Mouse (Mus musculus): ENCODE data around the gene Olfr483. TPM values are rescaled to one million over a fixed set of nuclear protein-coding genes. Genes with fewer than 3 reads are reported as not detected.

Gene Olfr483
- polyA plus RNA-seq (2014; fragmentation: Nextera tagmentation; extraction: Ambion mirVana), result not detected in 2 replicates

GRCm38 (mm10) chr7:108100549-108100948 lies at the start of gene Olfr483:
Olfr483 (plus strand) TSS chr7:108100849.
- Histone ChIP-seq H3K9ac (ENCODE audit: low read length) (no peak within 1 kb of the TSS), H3K4me3 (ENCODE audit: control insufficient read depth in 1 of 2, insufficient read depth in 1 of 2, low read depth in 1 of 2, low read length in 2 of 2) (no peak within 1 kb of the TSS), H3K27me3 (ENCODE audit: control insufficient read depth, insufficient read depth, low read length) (no peaks in the 10 kb centered on the region), H3K4me1 (ENCODE audit: control insufficient read depth in 2 of 2, insufficient read depth in 2 of 2, low read length in 2 of 2) (no peaks in the 10 kb centered on the region), H3K27ac (replicated peaks in 1 of 2; ENCODE audit: control insufficient read depth in 1 of 2, insufficient read depth in 1 of 2, low read depth in 2 of 2, low read length in 2 of 2) (no peak within 1 kb of the TSS), H3K36me3 (ENCODE audit: control insufficient read depth, insufficient read depth, low read length) (no peaks in the 10 kb centered on the region), H3K4me2 (ENCODE audit: low read length) (no peak within 1 kb of the TSS), H3K9me3 (ENCODE audit: control insufficient read depth, low read length) (no peaks in the 10 kb centered on the region)
- 72% methylated on average over 1 of the region's 1 CpGs for WGBS
- no peak for ATAC-seq (ENCODE audit: insufficient number of reproducible peaks, insufficient read depth, low FRiP score, low read depth)

DNA sequence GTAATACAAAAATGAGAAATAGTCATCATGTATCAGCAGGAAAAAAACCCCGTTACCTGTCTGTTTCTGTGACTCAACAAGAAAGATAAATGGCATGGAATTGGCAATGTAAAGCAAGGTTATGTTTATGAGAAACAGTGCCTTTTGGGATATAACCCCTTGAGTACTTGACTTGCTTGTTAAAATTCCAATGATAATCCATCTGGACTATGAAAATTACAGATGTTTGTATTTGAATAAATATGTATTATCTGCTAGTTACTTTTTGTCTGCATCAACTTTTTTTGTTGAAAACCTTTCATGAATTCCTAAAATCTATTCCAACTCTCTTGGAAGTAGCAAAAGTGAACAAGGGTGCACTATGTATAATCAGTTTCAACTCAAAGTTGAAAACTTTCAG lies 33.4 kb upstream of the Olfr483 start, which contains the start of gene Olfr480:
Olfr480 (minus strand) TSS at position 101 of the 400 bp plus-strand sequence.
- Histone ChIP-seq H3K9me3 (ENCODE audit: control insufficient read depth, low read length) (no peaks in the 10 kb centered on the region), H3K36me3 (ENCODE audit: control insufficient read depth, insufficient read depth, low read length) (no peaks in the 10 kb centered on the region), H3K4me1 (ENCODE audit: control insufficient read depth in 2 of 2, insufficient read depth in 2 of 2, low read length in 2 of 2) (no peaks in the 10 kb centered on the region), H3K27me3 (ENCODE audit: control insufficient read depth, insufficient read depth, low read length) (no peaks in the 10 kb centered on the region), H3K4me2 (ENCODE audit: low read length) (no peak within 1 kb of the TSS), H3K9ac (ENCODE audit: low read length) (no peak within 1 kb of the TSS), H3K4me3 (ENCODE audit: control insufficient read depth in 1 of 2, insufficient read depth in 1 of 2, low read depth in 1 of 2, low read length in 2 of 2) (no peak within 1 kb of the TSS), H3K27ac (replicated peaks in 1 of 2; ENCODE audit: control insufficient read depth in 1 of 2, insufficient read depth in 1 of 2, low read depth in 2 of 2, low read length in 2 of 2) (no peak within 1 kb of the TSS)
- no peak for ATAC-seq (ENCODE audit: insufficient number of reproducible peaks, insufficient read depth, low FRiP score, low read depth)
- 76% methylated on average over 1 of the region's 1 CpGs for WGBS

DNA sequence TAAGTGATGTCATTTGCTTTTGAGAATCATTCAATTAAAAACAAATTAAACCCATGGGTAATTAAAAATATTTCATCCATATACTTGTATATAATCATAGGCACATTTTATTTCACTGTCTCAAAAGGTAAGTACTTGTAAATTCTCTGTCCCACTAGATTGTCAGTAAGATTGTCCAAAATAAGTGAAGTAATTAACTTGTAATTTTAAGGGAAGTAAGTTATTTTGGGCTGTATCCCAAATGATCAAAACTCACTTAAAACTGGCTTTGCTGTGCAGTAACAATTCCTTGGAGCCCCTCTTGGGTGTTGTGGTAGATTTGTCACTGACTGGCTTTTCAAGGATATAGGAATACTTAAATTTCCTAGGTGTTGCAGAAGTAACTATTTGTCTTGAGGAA lies 21.1 kb upstream of the Olfr483 start, which contains the start of gene Olfr481:
Olfr481 (plus strand) TSS at position 301 of the 400 bp plus-strand sequence.
- no peaks in the 10 kb centered on the region for H3K27me3 ChIP-seq (ENCODE audit: control insufficient read depth, insufficient read depth, low read length)
- H3K36me3 ChIP-seq (ENCODE audit: control insufficient read depth, insufficient read depth, low read length), result no peaks in the 10 kb centered on the region
- no peak within 1 kb of the TSS for H3K27ac ChIP-seq (replicated peaks in 1 of 2; ENCODE audit: control insufficient read depth in 1 of 2, insufficient read depth in 1 of 2, low read depth in 2 of 2, low read length in 2 of 2)
- H3K9me3 ChIP-seq (ENCODE audit: control insufficient read depth, low read length), result no peaks in the 10 kb centered on the region
- no peak for ATAC-seq (ENCODE audit: insufficient number of reproducible peaks, insufficient read depth, low FRiP score, low read depth)
- H3K4me2 ChIP-seq (ENCODE audit: low read length), result no peak within 1 kb of the TSS
- no peaks in the 10 kb centered on the region for H3K4me1 ChIP-seq (ENCODE audit: control insufficient read depth in 2 of 2, insufficient read depth in 2 of 2, low read length in 2 of 2)
- H3K9ac ChIP-seq (ENCODE audit: low read length), result no peak within 1 kb of the TSS
- H3K4me3 ChIP-seq (ENCODE audit: control insufficient read depth in 1 of 2, insufficient read depth in 1 of 2, low read depth in 1 of 2, low read length in 2 of 2), result no peak within 1 kb of the TSS

DNA sequence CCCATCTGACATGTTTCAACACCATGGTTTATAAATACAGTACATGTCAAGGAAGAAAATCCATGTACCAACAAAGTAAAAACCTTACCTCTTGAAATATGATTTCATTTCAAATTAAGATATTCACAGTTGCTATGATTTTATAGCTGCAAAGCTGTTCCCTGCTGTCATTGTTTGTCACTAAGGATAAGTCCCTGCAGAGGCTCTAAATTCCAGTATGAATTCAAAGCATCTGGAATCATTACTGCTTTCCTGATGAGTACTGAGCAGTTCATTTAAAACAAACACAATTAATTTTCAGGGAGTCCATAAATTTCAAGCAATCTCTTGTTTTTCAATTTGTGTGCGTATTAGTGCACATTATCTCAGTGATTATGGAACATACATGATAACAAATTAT lies 3.2 kb upstream of the Olfr483 start, which contains the start of gene Olfr482:
Olfr482 (minus strand) TSS at position 101 of the 400 bp plus-strand sequence.
- Histone ChIP-seq H3K4me1 (ENCODE audit: control insufficient read depth in 2 of 2, insufficient read depth in 2 of 2, low read length in 2 of 2) (no peaks in the 10 kb centered on the region), H3K4me2 (ENCODE audit: low read length) (no peak within 1 kb of the TSS), H3K27me3 (ENCODE audit: control insufficient read depth, insufficient read depth, low read length) (no peaks in the 10 kb centered on the region), H3K9me3 (ENCODE audit: control insufficient read depth, low read length) (no peaks in the 10 kb centered on the region), H3K36me3 (ENCODE audit: control insufficient read depth, insufficient read depth, low read length) (no peaks in the 10 kb centered on the region), H3K27ac (replicated peaks in 1 of 2; ENCODE audit: control insufficient read depth in 1 of 2, insufficient read depth in 1 of 2, low read depth in 2 of 2, low read length in 2 of 2) (no peak within 1 kb of the TSS), H3K9ac (ENCODE audit: low read length) (no peak within 1 kb of the TSS), H3K4me3 (ENCODE audit: control insufficient read depth in 1 of 2, insufficient read depth in 1 of 2, low read depth in 1 of 2, low read length in 2 of 2) (no peak within 1 kb of the TSS)
- 60% methylated on average over 1 of the region's 1 CpGs for WGBS
- ATAC-seq (ENCODE audit: insufficient number of reproducible peaks, insufficient read depth, low FRiP score, low read depth), result no peak

DNA sequence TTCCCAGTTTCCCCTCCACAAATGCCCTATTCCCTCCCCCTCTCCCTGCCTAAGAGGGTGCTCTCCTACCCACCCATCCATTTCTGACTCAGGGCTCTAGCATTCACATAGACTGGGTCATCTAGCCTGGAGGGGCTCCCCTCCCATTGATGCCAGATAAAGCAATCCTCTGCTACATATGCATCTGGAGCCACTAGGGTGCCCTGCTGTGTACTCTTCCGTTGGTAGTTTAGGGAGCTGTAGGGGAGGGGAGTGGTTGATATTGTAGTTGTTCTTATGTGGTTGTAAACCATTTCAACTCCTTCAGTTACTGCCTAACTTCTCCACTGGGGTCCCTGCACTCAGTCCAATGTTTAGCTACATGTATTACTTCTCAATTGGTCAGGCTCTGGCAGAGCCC lies 20.0 kb downstream of the Olfr483 start:
- Histone ChIP-seq H3K4me2 (ENCODE audit: low read length) (no peak overlapping the region), H3K36me3 (ENCODE audit: control insufficient read depth, insufficient read depth, low read length) (no peaks in the 10 kb centered on the region), H3K27me3 (ENCODE audit: control insufficient read depth, insufficient read depth, low read length) (no peaks in the 10 kb centered on the region), H3K9me3 (ENCODE audit: control insufficient read depth, low read length) (no peaks in the 10 kb centered on the region), H3K4me3 (ENCODE audit: control insufficient read depth in 1 of 2, insufficient read depth in 1 of 2, low read depth in 1 of 2, low read length in 2 of 2) (no peak overlapping the region), H3K27ac (replicated peaks in 1 of 2; ENCODE audit: control insufficient read depth in 1 of 2, insufficient read depth in 1 of 2, low read depth in 2 of 2, low read length in 2 of 2) (no peak overlapping the region), H3K9ac (ENCODE audit: low read length) (no peak overlapping the region), H3K4me1 (ENCODE audit: control insufficient read depth in 2 of 2, insufficient read depth in 2 of 2, low read length in 2 of 2) (no peaks in the 10 kb centered on the region)
- WGBS, result 20% methylated on average over 1 of the region's 1 CpGs
- no peak for ATAC-seq (ENCODE audit: insufficient number of reproducible peaks, insufficient read depth, low FRiP score, low read depth)

DNA sequence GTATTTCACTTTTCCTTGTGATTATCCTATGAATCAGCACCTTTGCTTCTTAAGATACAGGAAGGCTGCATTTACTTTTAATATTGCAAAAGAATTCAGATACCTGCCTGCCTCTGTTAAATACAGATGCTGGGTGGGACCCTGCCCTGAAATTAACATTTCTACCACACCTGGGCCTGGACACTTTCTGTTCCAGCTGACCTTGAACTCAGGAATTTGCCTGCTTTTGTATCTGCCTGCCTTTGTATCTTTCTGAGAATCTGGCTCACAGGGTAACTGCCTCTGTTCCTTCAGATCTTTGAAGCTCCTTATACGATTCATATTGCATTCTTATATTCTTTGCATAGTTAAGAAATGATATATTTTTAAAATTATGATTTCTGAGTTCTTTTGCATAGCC lies 20.8 kb downstream of the Olfr483 start:
- 43% methylated on average over 1 of the region's 1 CpGs for WGBS

GRCm38 (mm10) chr7:108127349-108127748 lies 26.7 kb downstream of the Olfr483 start, which contains the start of gene Olfr484:
Olfr484 (minus strand) TSS chr7:108127449.
- Histone ChIP-seq H3K4me2 (ENCODE audit: low read length) (no peak within 1 kb of the TSS), H3K9ac (ENCODE audit: low read length) (no peak within 1 kb of the TSS), H3K27ac (replicated peaks in 1 of 2; ENCODE audit: control insufficient read depth in 1 of 2, insufficient read depth in 1 of 2, low read depth in 2 of 2, low read length in 2 of 2) (no peak within 1 kb of the TSS), H3K9me3 (ENCODE audit: control insufficient read depth, low read length) (no peaks in the 10 kb centered on the region), H3K4me3 (ENCODE audit: control insufficient read depth in 1 of 2, insufficient read depth in 1 of 2, low read depth in 1 of 2, low read length in 2 of 2) (no peak within 1 kb of the TSS), H3K4me1 (ENCODE audit: control insufficient read depth in 2 of 2, insufficient read depth in 2 of 2, low read length in 2 of 2) (no peaks in the 10 kb centered on the region), H3K36me3 (ENCODE audit: control insufficient read depth, insufficient read depth, low read length) (no peaks in the 10 kb centered on the region), H3K27me3 (ENCODE audit: control insufficient read depth, insufficient read depth, low read length) (no peaks in the 10 kb centered on the region)
- ATAC-seq (ENCODE audit: insufficient number of reproducible peaks, insufficient read depth, low FRiP score, low read depth), result no peak

More for the DNA sequence above, 20.8 kb downstream of the Olfr483 start:
- H3K36me3 ChIP-seq (ENCODE audit: control insufficient read depth, insufficient read depth, low read length), result no peaks in the 10 kb centered on the region
- no peak overlapping the region for H3K4me2 ChIP-seq (ENCODE audit: low read length)
- H3K27me3 ChIP-seq (ENCODE audit: control insufficient read depth, insufficient read depth, low read length), result no peaks in the 10 kb centered on the region
- no peak overlapping the region for H3K4me3 ChIP-seq (ENCODE audit: control insufficient read depth in 1 of 2, insufficient read depth in 1 of 2, low read depth in 1 of 2, low read length in 2 of 2)
- no peak overlapping the region for H3K9ac ChIP-seq (ENCODE audit: low read length)
- no peaks in the 10 kb centered on the region for H3K4me1 ChIP-seq (ENCODE audit: control insufficient read depth in 2 of 2, insufficient read depth in 2 of 2, low read length in 2 of 2)
- ATAC-seq (ENCODE audit: insufficient number of reproducible peaks, insufficient read depth, low FRiP score, low read depth), result no peak
- H3K27ac ChIP-seq (replicated peaks in 1 of 2; ENCODE audit: control insufficient read depth in 1 of 2, insufficient read depth in 1 of 2, low read depth in 2 of 2, low read length in 2 of 2), result no peak overlapping the region
- no peaks in the 10 kb centered on the region for H3K9me3 ChIP-seq (ENCODE audit: control insufficient read depth, low read length)
